Mouse (Mus musculus) urinary bladder, postnatal 10 days (tissue): Measurements from ENCODE around the gene Tfb1m.

Experiments
- DNase-seq: peaks from one replicate; pipeline ENCODE4 v3.0.0; 2022; ENCODE audit warnings: low spot score

The Tfb1m gene

DNA sequence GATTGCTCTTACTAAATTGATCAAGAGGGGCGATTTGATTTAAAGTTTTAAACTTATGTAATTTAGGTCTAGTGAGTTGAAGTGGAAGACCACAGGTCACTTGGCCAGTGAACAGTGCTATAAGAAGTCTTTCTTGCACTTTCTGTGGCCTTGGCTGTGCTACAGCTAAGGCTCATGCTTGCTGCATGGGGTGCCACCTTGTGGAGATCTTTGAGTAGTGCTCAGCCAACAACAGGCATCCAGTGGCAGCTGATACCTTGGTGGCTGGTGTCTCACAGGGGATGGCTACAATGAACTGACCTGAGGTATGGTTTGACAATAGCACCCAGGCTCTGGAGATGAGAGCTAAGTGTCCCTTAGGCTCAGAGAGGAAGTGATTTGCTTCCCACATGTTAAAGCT lies 47.7 kb downstream of the Tfb1m start:
- DNase-seq = no peak

DNA sequence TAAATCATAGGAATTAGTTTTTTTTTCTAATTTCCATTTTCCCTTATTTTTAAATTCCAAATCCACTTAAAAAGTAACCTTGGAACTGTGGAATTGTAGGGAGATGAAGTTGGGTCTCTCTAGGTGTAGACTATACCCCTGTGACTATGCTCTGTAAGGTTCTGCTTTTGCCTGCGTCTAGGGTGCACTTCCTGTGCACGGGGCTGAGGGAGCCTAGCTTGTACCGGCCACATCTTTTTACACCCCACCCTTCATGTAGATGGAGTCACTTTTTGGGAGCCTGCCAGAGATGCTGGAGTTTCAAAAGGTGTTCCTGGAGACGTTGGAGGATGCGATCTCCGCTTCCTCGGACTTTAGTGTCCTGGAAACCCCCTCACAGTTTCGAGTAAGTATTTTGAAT lies 51.1 kb downstream of the Tfb1m start:
- DNase-seq = no peak

DNA sequence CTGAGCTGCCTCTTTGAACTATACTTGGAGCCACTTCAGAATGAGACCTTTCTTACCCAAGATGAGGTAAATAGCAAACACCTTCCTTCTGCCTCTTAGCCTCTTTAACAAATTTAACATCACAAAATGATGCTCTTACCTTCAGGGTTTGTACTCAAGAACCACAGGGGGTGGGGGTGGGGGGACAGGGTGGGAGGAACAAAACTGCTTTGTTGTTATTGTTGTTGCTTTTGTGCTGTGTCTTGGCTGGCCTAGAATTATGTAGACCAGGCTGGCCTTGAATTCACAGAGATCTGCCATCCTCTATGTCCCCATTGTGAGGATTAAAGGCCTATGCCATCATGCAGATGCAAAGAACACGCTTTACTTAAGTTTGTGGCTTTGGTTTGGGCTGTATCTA lies 51.9 kb downstream of the Tfb1m start:
- no peak for DNase-seq

DNA sequence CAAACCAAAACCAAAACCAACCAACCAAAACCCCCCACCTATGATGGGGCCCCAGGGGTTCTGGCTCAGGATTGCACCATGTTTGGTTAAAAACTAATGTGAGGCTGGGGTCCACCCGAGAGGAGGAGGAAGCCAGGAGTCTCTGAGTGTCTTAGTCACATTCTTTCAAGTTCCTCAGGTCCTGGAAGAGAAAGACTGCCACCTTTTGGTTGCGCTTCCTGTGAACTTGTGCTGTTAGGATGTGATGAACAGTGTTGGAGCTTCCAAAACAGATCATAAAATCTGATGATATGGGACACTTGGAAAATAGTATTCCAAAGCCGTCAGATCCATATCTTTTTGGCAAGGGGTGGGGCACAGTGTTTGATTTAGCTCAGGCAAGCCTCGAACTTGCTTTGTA lies 56.6 kb downstream of the Tfb1m start:
- no peak for DNase-seq

DNA sequence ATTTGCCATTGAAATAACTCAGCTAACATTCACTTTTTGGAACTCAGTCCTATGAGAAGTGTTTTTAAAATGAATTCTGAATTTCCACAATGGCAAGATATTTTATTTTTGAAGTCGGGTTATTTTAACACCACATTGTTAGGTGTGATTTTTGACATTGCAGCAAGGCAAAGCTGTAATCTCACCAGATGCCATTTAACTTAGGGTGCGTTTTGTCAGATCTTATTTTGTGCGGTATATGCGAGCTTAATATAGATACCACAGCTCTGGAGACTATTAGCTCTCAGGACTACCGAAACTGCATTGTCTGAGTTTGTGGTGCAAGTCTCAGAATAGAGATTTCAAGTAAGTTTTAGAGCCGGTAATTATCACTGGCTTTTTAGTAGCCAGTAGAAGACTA lies 57.5 kb downstream of the Tfb1m start:
- no peak for DNase-seq

DNA sequence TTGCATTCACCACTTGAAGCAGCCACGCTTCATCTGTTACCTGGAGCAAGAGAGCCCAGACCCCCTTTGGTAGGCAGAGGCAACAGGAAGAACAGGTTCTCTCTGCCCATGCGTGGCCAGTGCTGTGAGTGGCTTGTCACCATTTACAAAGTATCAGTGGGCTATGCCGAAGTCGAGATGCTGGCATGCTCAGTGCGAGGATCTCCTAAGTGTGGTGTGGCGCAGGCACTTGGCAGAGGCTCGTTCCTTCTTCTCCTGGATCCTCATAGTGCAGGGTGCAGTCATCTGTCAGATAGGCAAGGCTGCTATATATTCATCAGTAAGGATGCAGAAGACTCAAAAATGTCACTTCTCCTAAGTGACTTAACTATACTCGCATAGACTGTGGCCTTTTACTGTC lies 58.1 kb downstream of the Tfb1m start:
- DNase-seq = no peak

DNA sequence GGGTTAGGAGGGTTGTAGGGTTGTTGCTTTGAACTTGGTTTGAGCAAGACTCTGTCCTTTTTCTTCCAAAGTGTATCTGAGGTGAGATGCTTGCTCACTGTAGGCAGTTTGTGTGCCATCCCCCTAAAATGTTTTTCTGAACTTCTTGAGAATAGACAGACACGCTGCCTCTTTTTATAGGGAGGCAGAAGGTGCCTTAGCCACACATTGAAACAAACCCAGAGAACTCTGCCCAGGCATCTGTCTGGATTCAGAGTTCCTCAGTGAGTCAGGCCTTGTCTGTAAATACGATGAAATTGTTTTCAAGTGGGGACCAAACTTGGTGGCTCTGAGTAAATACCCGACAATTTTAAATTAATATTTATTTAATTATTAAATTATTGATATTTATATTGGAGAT lies 59.0 kb downstream of the Tfb1m start:
- no peak for DNase-seq

DNA sequence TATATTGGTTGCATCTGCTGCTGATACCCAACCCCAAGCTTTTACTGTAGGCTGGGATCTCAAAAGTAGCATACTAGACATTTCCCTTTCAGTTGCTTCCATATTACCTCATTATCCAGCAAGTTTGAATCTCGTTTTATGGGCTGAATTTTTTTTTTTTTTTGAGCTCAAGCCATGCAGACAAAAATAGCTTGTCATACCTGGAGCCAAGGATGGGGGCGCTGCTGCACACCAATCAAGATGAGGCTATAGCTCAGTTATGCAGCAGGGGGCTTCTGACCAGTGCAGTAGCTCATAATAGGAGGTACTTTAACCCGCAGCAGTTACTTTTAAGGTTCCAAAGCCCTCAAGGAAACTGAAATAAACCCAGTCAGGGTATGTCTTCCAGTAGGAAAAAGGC lies 59.5 kb downstream of the Tfb1m start:
- no peak for DNase-seq

DNA sequence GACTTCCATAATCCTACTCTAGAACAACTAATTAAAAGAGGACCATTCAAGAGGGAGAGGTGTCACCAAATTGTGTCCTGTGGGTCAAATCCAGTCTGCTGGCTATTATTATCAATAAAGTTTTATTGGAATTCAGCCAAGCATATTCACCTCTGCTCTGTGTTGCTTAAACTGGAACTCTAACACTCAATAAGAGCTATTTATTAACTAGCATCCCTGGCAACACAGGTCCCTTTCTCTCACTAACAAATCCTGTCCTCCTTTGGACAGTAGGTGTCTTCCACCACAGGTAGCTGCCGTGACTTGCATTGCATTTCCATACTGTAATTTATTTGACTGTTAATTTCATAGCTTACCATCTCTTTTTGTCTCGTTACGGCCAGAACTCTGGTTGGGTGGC lies 61.5 kb downstream of the Tfb1m start:
- DNase-seq = no peak

DNA sequence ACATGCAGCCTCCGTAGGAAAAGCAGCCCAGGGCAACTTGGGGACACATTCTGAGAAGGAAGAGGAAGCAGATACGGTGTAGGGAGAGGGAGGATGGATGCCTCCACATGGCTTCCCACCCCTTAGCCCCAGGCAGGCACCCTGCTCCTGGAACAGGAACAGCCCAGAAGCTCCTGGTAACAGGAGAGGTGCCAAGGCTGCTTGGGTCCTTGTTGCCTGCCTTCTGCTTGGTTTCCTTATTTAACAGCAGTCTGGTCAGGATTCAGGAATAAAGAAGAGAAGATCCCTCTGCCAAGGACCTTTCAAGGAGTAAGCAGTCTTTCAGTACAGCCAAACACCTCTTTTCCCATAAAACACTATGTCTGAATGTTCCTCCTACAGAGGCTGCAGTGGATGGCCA lies 62.0 kb downstream of the Tfb1m start:
- DNase-seq = no peak

DNA sequence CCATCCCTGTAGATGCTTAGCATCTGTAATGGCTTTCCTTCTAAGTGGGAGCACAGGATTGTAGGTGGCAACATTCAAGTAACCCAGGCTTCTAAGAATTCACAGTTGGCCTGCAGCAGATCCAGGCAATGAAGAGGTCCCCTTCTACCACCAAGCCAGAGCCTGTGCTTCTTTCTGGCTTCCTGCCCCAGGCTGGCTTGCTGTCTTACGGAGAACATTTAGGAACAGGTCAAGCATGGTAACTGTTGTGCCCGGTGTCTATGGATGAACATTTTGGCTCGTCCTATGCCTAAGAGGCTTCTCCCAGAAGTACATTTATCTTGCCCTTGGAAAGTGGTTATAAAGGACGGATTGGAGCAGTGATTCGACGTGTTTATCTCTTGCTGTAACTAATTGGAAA lies 65.9 kb downstream of the Tfb1m start:
- no peak for DNase-seq

DNA sequence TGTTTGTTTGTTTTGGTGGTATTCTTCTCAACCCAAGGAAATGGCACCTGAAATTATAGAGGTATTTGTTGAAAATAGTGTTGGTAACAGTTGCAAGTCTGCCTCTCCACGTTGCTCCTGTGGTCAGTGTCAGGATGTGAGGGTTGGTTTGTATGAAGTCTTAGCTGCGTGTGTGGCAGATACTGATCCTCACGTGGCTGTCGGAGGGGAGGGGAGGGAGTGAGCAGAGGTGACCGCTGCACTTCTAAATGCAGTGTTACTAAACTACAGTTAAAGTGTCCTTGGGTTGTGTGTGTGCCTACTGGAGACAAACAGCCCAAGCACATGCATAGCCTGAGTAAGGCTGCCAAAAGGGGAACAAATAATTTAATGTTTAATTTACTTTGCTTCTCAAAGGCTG lies 66.5 kb downstream of the Tfb1m start:
- DNase-seq = no peak

DNA sequence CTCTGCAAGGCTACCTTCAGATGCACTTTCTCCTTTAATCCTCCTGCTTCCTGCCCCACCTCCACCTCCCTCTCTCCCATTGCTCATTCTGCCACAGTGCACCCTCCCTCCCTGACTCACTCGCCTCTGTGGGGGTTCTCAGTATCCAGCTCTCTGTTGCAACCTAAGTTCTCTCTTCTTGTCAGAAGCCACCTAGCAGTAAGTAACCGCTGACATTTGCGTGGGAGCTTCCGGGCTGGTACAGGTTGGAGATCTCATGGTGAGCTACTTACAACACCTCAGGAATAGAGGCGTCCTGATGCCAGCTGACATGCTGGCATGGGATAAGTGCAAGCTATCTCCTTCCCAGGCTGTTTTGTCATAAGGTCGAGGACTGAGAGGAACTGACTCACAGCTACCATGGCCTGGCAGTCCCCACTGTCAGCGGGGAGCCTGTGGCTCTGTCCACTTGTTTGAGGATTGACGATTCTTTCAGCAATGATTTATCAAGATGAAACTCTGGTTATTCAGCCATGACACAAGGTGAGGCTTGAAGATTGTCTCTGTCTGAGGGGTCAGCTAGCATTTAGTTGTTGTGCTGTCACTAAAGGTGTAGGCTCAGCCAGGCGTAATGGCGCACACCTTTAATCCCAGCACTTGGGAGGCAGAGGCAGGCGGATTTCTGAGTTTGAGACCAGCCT lies 67.2 kb downstream of the Tfb1m start:
- DNase-seq = no peak

DNA sequence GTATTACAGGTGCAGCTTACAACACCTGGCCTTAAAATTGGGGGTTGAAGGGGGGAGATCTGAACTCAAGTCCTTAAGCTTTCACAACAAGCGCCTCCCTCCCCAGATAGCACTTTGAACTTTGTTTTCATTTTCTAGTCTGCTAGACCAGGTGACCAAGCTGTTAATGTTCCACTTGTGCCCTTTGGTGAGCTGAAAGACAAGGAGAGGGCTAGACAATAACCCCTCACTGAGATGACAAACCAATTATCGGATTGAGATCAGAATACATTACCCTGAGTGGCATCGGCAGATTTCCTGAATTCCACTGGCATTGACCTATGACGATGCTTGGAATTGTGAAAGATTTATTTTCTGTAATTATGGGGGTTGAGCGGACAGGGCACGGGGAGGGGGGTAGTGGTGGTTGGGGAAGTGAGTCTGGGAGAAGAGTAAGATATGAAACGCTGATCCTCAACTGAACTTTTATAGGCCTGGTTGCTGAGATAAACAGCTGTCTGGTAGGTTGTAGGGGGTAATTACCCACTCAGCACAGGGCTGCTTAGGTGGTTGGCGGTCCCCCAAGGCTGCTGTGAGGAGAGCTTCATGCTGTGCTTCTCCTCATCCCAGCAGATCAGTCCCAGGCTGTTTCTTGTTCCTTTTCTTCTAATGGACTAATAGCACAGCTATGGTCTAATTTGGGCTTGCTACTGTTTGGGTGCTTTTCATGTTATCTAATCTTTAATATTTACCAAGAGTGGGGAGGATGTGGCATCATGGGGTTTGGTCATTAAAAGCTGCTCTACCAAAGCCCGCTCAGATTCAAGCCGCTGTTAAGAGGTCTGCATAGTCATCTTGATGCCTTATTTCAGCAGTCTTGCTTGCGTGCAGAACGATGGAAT lies 69.6 kb downstream of the Tfb1m start:
- DNase-seq = no peak

DNA sequence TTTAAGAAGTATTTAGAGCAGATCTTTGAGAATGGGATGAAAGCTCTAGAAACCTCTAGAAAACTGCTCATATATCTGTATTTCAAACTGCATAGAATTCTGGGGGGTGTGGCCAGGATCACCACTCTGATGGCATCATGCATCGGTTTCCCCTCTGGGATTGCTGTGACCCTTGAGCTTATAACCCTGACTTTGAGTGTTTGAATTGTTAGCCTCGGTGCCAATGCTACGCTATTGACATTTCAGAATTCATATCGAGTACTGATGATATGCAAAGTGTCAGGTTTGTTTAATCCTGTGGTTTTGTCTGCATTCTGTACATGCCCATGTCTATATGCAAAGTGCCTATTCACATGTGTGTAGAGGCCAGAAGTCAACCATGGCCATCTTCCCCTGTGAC lies 70.4 kb downstream of the Tfb1m start:
- no peak for DNase-seq

DNA sequence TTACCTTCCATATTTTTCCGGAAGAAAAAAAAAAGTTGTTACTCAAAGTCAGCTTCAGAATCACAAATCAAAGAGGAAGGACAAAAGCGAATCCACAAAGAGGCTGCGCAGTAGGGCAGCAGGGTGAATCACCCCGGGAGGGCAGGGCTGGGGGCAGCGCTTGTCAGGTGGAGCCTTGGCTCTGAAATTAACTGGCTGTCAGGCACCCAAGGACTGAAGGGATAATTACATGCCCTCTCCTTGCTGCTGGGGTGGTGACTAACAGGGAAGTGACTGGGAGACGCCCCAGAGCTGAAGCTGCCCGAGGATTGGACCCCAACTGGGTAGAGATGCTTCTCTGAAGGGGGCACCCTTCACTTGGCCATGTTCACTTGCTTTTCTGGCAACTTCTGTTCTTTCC lies 71.7 kb downstream of the Tfb1m start:
- no peak for DNase-seq

DNA sequence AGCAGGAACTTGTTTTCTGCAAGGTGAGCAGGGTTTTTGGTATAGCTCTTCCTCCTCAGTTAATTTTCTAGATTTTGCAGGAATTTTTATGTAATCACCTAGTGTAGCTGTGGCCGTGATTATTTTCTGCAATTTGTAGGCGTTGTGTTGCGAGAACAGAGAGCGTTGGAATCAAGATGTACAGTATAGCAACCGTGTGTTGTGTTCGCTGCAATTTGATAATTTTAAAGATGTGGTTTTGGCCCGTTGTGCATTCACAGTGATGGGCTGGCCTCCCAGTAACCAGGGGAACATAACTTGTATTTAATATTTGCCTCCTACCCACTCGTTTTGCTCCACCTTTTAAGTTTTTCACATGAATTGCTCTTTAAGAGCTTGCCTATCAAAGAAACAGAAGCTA lies 74.5 kb downstream of the Tfb1m start:
- DNase-seq = no peak

DNA sequence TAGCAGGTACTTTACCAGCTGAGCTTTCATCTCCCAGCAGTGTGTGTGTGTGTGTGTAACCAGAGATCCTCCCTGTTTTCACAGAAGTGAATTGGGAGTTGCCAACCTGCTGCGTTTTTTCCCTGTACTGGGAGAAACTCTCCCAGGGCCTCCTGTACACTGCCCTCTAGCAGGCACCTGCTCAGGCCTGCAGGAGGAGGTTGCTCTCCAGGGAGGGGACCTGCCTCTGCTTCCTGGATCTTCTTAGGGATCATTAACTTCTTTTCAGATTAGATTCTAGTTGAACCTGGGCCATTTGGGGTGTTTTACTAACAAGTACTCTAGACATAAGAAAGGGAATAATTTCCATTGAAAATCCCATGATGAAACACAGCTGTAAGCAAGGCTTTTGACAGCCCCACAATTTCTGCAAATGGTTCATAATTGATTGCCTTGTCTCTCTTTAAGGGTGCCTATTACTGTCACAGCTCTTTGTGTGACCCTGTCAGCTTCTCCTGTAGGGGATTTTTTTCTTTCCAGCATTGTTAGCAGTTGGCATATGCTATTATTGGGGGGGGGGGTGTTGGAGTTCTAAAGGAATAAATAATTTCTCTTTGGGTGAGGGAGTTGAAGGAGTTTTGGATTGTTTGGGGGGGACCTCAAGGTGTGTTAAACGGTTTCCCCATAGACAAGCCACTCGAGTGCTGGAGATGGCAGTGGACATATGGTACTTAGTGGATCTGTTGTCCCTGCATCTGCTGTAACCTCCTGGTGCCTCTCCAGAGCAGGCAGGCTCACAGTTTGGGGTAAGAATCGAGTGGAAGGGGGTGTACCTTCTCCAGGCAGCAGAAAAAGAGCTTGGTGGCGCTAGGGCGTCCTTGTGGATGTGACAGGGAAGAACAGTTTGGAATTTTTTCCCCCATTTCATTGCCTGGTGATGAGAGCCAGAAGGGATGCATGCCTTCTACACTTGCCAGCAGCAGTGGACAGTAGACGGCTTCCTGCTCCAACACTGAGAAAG lies 75.7 kb downstream of the Tfb1m start:
- no peak for DNase-seq

DNA sequence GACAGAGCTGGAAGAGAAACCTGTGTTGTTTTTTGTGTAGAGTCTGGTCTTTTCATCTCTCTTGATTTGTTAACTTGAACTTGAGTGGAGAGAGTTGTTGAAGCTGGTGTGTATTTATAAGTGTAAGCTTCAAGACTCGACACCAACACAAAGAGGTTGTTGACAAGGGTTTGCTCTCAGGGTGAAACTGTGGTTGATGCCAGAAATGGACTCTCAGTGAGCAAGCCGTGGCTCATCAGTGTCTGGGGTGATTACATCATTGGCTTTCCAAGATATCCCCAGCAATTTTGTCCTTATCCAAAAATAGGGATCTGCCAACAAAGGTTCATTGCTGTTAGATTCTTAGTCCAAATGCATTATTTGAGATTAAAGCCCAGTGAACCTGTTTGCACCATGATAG lies 81.0 kb downstream of the Tfb1m start:
- no peak for DNase-seq

DNA sequence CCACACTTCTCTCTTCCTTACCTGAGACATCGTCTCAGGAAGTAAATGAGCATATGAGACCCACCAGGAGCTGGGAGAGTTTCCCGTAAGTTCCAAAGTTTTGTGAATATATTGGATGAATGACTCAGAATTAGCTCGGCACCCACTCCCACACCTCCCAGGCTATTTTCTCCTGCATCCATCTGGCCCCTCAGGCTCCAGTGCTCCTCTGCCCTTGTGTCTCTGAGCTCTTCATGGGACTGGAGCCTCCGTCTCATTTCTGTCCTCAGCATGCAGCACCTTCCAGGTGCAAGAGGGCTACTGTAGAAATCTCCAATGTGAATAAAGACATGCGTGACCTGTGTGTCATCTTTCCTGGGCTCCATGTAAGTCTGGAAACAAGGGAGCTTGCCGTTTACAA lies 85.6 kb downstream of the Tfb1m start:
- no peak for DNase-seq
